Mouse (Mus musculus) hindbrain, embryonic 12.5 days (tissue): ENCODE results near the gene T2. TPM values are rescaled to one million over a fixed set of nuclear protein-coding genes. Genes with fewer than 3 reads are reported as not detected.

Source experiments
- ATAC-seq: fragments of 200-750 bp; cut with Nextera tagmentation; 2 replicates; pipeline ENCODE4 v1.8.0; 2017; ENCODE audit warnings: moderate TSS enrichment; ENCODE audit not compliant: low FRiP score
- H3K27ac ChIP-seq: fragments of 300-500 bp; sonication (generic); 2 replicates; pipeline ENCODE4 v1.5.1; 2016; ENCODE audit warnings: mild to moderate bottlenecking
- H3K27me3 ChIP-seq: fragments of 300-500 bp; sonication (generic); 2 replicates; pipeline ENCODE4 v1.6.1; 2016; ENCODE audit warnings: mild to moderate bottlenecking
- H3K36me3 ChIP-seq: fragments of 300-500 bp; sonication (generic); 2 replicates; pipeline ENCODE4 v1.6.1; 2016; ENCODE audit warnings: mild to moderate bottlenecking
- H3K4me1 ChIP-seq: fragments of 300-500 bp; sonication (generic); 2 replicates; pipeline ENCODE4 v1.6.1; 2016
- H3K4me2 ChIP-seq: fragments of 300-500 bp; sonication (generic); replicated peaks from 2 replicates; pipeline ENCODE4 v1.6.1; 2016; ENCODE audit warnings: mild to moderate bottlenecking
- H3K4me3 ChIP-seq: fragments of 300-500 bp; sonication (generic); 2 replicates; pipeline ENCODE4 v1.5.1; 2016; ENCODE audit warnings: mild to moderate bottlenecking
- H3K9ac ChIP-seq: fragments of 300-500 bp; sonication (generic); 2 replicates; pipeline ENCODE4 v1.6.1; 2016; ENCODE audit warnings: mild to moderate bottlenecking, moderate library complexity
- H3K9me3 ChIP-seq: fragments of 300-500 bp; sonication (generic); replicated peaks from 2 replicates; pipeline ENCODE4 v1.6.1; 2016; ENCODE audit warnings: mild to moderate bottlenecking
- WGBS: fragments of 180-500 bp; shearing (Covaris S2); methylation state at CpG from one replicate; pipeline ENCODE4 v1.1.7; 2016; 5-methylcytosine and 5-hydroxymethylcytosine counted together
- polyA plus RNA-seq: library from polyadenylated mRNA; unstranded; fragments of >200 nt; fragmentation: Nextera tagmentation; extraction: Ambion mirVana; gene quantifications from 2 replicates; pipeline ENCODE4 v1.2.1, GENCODE M21; 2016

Gene T2
- polyA plus RNA-seq, 1 experiment from 2014 or later = 0.96 TPM

- H3K27ac ChIP-seq = peak overlapping the region; percentile 58
- 11% methylated on average over 46 of the region's 46 CpGs for WGBS
- peaks cover 21% of the 10 kb centered on the region for H3K4me1 ChIP-seq
- H3K4me3 ChIP-seq = peak overlapping the region; percentile 61
- H3K9me3 ChIP-seq = no peaks in the 10 kb centered on the region
- peak; percentile 44 for ATAC-seq
- H3K4me2 ChIP-seq = peak overlapping the region; percentile 99
- H3K9ac ChIP-seq = peak overlapping the region; percentile 89
- H3K27me3 ChIP-seq = peaks cover 46% of the 10 kb centered on the region
- no peaks in the 10 kb centered on the region for H3K36me3 ChIP-seq
Measured at GRCm38 (mm10) chr17:8341360-8341963, 14.3 kb upstream of the T2 start.

GRCm38 (mm10) chr17:8342706-8343105 is 13.1 kb upstream of the T2 start:
- WGBS = 42% methylated on average over 5 of the region's 5 CpGs
- H3K4me2 ChIP-seq = no peak overlapping the region
- H3K4me3 ChIP-seq = no peak overlapping the region
- no peak for ATAC-seq
- no peak overlapping the region for H3K9ac ChIP-seq
- peaks cover 46% of the 10 kb centered on the region for H3K27me3 ChIP-seq
- H3K4me1 ChIP-seq = peaks cover 21% of the 10 kb centered on the region
- H3K36me3 ChIP-seq = no peaks in the 10 kb centered on the region
- no peak overlapping the region for H3K27ac ChIP-seq
- H3K9me3 ChIP-seq = no peaks in the 10 kb centered on the region

GRCm38 (mm10) chr17:8343416-8343815 is 12.4 kb upstream of the T2 start:
- no peak overlapping the region for H3K9ac ChIP-seq
- 75% methylated on average over 6 of the region's 6 CpGs for WGBS

GRCm38 (mm10) chr17:8347765-8348285 is 8.0 kb upstream of the T2 start:
- Histone ChIP-seq H3K9ac (no peak overlapping the region), H3K9me3 (no peaks in the 10 kb centered on the region), H3K27ac (no peak overlapping the region), H3K4me1 (no peaks in the 10 kb centered on the region; the same call in 1 of the 2 replicates), H3K27me3 (0 out of 2 replicates have a peak, but pooled peaks cover under 1% of the 10 kb centered on the region), H3K36me3 (no peaks in the 10 kb centered on the region), H3K4me3 (no peak overlapping the region), H3K4me2 (no peak overlapping the region)
- ATAC-seq = no peak
- WGBS = 83% methylated on average over 5 of the region's 5 CpGs

More at GRCm38 (mm10) chr17:8343416-8343815, 12.4 kb upstream of the T2 start:
- H3K27me3 ChIP-seq = peaks cover 43% of the 10 kb centered on the region
- no peak overlapping the region for H3K4me2 ChIP-seq
- no peaks in the 10 kb centered on the region for H3K36me3 ChIP-seq
- no peaks in the 10 kb centered on the region for H3K9me3 ChIP-seq
- no peak overlapping the region for H3K4me3 ChIP-seq
- no peak overlapping the region for H3K27ac ChIP-seq
- peaks cover 21% of the 10 kb centered on the region for H3K4me1 ChIP-seq
- ATAC-seq = no peak

- no peak for ATAC-seq
- Histone ChIP-seq H3K27me3 (no peaks in the 10 kb centered on the region), H3K4me1 (no peaks in the 10 kb centered on the region; the same call in 1 of the 2 replicates), H3K9ac (no peak overlapping the region), H3K27ac (no peak overlapping the region), H3K9me3 (no peaks in the 10 kb centered on the region), H3K36me3 (no peaks in the 10 kb centered on the region), H3K4me3 (no peak overlapping the region), H3K4me2 (no peak overlapping the region)
- 84% methylated on average over 4 of the region's 4 CpGs for WGBS
Measured at GRCm38 (mm10) chr17:8348941-8349340, 6.9 kb upstream of the T2 start.

GRCm38 (mm10) chr17:8351088-8351487 is 4.7 kb upstream of the T2 start:
- H3K27ac ChIP-seq = no peak overlapping the region
- no peak for ATAC-seq
- H3K27me3 ChIP-seq = no peaks in the 10 kb centered on the region
- 34% methylated on average over 7 of the region's 7 CpGs for WGBS
- no peaks in the 10 kb centered on the region; the same call in 1 of the 2 replicates for H3K9me3 ChIP-seq
- H3K4me3 ChIP-seq = no peak overlapping the region
- no peaks in the 10 kb centered on the region for H3K36me3 ChIP-seq
- H3K4me2 ChIP-seq = no peak overlapping the region
- H3K4me1 ChIP-seq = no peaks in the 10 kb centered on the region; the same call in 1 of the 2 replicates
- H3K9ac ChIP-seq = no peak overlapping the region

- H3K9ac ChIP-seq = no peak overlapping the region
- no peaks in the 10 kb centered on the region; the same call in 1 of the 2 replicates for H3K9me3 ChIP-seq
- no peak overlapping the region for H3K4me3 ChIP-seq
- H3K36me3 ChIP-seq = no peaks in the 10 kb centered on the region
- H3K4me2 ChIP-seq = no peak overlapping the region
- peaks cover 12% of the 10 kb centered on the region for H3K4me1 ChIP-seq
- ATAC-seq = no peak
- no peaks in the 10 kb centered on the region for H3K27me3 ChIP-seq
- 87% methylated on average over 6 of the region's 6 CpGs for WGBS
- no peak overlapping the region for H3K27ac ChIP-seq
Measured at GRCm38 (mm10) chr17:8357498-8357897, 1.7 kb downstream of the T2 start.

- no peak overlapping the region for H3K27ac ChIP-seq
- H3K36me3 ChIP-seq = no peaks in the 10 kb centered on the region
- H3K4me1 ChIP-seq = peaks cover 12% of the 10 kb centered on the region
- H3K27me3 ChIP-seq = no peaks in the 10 kb centered on the region
- no peak overlapping the region for H3K4me3 ChIP-seq
- no peak for ATAC-seq
- H3K9me3 ChIP-seq = no peaks in the 10 kb centered on the region
- no peak overlapping the region for H3K4me2 ChIP-seq
- 91% methylated on average over 5 of the region's 5 CpGs for WGBS
- no peak overlapping the region for H3K9ac ChIP-seq
Measured at GRCm38 (mm10) chr17:8360876-8361275, 5.1 kb downstream of the T2 start.

GRCm38 (mm10) chr17:8361281-8362103 is 5.7 kb downstream of the T2 start:
- H3K36me3 ChIP-seq = no peaks in the 10 kb centered on the region
- H3K27ac ChIP-seq = no peak overlapping the region
- H3K9me3 ChIP-seq = no peaks in the 10 kb centered on the region
- no peak for ATAC-seq
- no peak overlapping the region for H3K4me3 ChIP-seq
- no peak overlapping the region for H3K4me2 ChIP-seq
- peaks cover 16% of the 10 kb centered on the region for H3K4me1 ChIP-seq
- 66% methylated on average over 10 of the region's 10 CpGs for WGBS
- H3K9ac ChIP-seq = no peak overlapping the region
- no peaks in the 10 kb centered on the region for H3K27me3 ChIP-seq

- peak; percentile 66 for ATAC-seq
- peaks cover 59% of the 10 kb centered on the region for H3K4me1 ChIP-seq
- no peak overlapping the region for H3K4me3 ChIP-seq
Measured at GRCm38 (mm10) chr17:8367514-8368480, 12.0 kb downstream of the T2 start.

GRCm38 (mm10) chr17:8368570-8368969 is 12.8 kb downstream of the T2 start:
- no peak overlapping the region for H3K4me3 ChIP-seq
- 0 out of 2 replicates have a peak overlapping the region, but pooled peaks have one; percentile 28 for H3K9ac ChIP-seq
- WGBS = 13% methylated on average over 8 of the region's 8 CpGs
- H3K27me3 ChIP-seq = no peaks in the 10 kb centered on the region
- peak; percentile 76 for ATAC-seq
- H3K27ac ChIP-seq = peak overlapping the region; percentile 99
- H3K4me2 ChIP-seq = peak overlapping the region; percentile 41
- H3K36me3 ChIP-seq = no peaks in the 10 kb centered on the region
- peaks cover 65% of the 10 kb centered on the region for H3K4me1 ChIP-seq
- no peaks in the 10 kb centered on the region for H3K9me3 ChIP-seq

More at GRCm38 (mm10) chr17:8367514-8368480, 12.0 kb downstream of the T2 start:
- WGBS = 15% methylated on average over 20 of the region's 20 CpGs
- H3K27me3 ChIP-seq = no peaks in the 10 kb centered on the region
- H3K9me3 ChIP-seq = no peaks in the 10 kb centered on the region
- H3K36me3 ChIP-seq = no peaks in the 10 kb centered on the region
- peak overlapping the region; percentile 99 for H3K27ac ChIP-seq
- peak overlapping the region; percentile 41 for H3K4me2 ChIP-seq
- peak overlapping the region; percentile 44 for H3K9ac ChIP-seq
